Mouse (Mus musculus) Muller cell, postnatal 12 days (primary cell): ENCODE measurements around the gene Scfd2.

Experiments
- DNase-seq: peaks from one replicate; pipeline ENCODE4 v3.0.0-alpha.2; 2015; ENCODE audit errors: inconsistent ontology term

The Scfd2 gene

GRCm38 (mm10) chr5:74173162-74173844 lies 358.3 kb downstream of the Scfd2 start:
- DNase-seq, result peak; percentile 80

- peak; percentile 69 for DNase-seq
Observed at GRCm38 (mm10) chr5:74172208-74172607, 359.4 kb downstream of the Scfd2 start.

- DNase-seq, result no peak
Observed at GRCm38 (mm10) chr5:74171768-74172167, 359.8 kb downstream of the Scfd2 start.

- no peak for DNase-seq
Observed at GRCm38 (mm10) chr5:74168085-74168484, 363.5 kb downstream of the Scfd2 start.

- no peak for DNase-seq
Observed at GRCm38 (mm10) chr5:74166642-74167041, 364.9 kb downstream of the Scfd2 start.

GRCm38 (mm10) chr5:74164547-74164946 lies 367.0 kb downstream of the Scfd2 start:
- no peak for DNase-seq

GRCm38 (mm10) chr5:74163141-74163540 lies 368.4 kb downstream of the Scfd2 start:
- no peak for DNase-seq

- no peak for DNase-seq
Observed at GRCm38 (mm10) chr5:74162013-74162412, 369.5 kb downstream of the Scfd2 start.

GRCm38 (mm10) chr5:74161297-74161926 lies 370.1 kb downstream of the Scfd2 start:
- DNase-seq, result peak; percentile 90

- peak; percentile 71 for DNase-seq
Observed at GRCm38 (mm10) chr5:74160349-74160748, 371.2 kb downstream of the Scfd2 start.

- DNase-seq, result peak; percentile 53
Observed at GRCm38 (mm10) chr5:74159906-74160305, 371.7 kb downstream of the Scfd2 start.

- DNase-seq, result no peak
Observed at GRCm38 (mm10) chr5:74158929-74159632, 372.5 kb downstream of the Scfd2 start.

GRCm38 (mm10) chr5:74155860-74156351 lies 375.7 kb downstream of the Scfd2 start:
- DNase-seq, result no peak
